Mouse (Mus musculus) olfactory bulb, adult 2 months (tissue): Measurements from ENCODE around the gene Mapk1ip1l.

Experiments
- CTCF ChIP-seq: fragments of 200-500 bp; IDR thresholded peaks from 2 replicates; pipeline ENCODE4 v1.5.1; 2012; ENCODE audit warnings: low read depth, mild to moderate bottlenecking, low read length, moderate library complexity; ENCODE audit not compliant: insufficient read depth
- POLR2A ChIP-seq: fragments of 200-500 bp; IDR thresholded peaks from 2 replicates; pipeline ENCODE4 v1.6.1; 2012; ENCODE audit warnings: mild to moderate bottlenecking, low read depth, low read length, moderate library complexity; ENCODE audit not compliant: insufficient read depth

DNA sequence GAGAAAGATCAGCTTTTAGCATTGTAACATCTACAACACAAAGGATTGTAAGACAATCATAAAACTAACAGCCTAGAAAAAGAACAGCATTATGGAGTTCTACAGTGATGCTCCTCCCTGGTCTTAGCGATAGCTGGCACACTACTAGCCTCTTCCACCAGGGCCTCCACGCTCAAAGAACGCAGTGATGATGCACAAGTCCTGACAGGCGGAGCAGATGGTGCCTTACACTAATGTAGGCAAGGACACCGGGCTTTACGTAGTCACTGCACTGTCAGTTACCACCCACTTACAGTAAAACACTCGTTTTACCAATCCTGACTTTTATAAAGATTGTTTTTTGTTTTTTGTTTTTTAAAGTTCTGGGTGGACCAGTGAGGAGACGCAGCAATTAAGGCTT lies 32.2 kb upstream of the Mapk1ip1l start:
- TF ChIP-seq POLR2A (no peak), CTCF (no peak)
